Mouse (Mus musculus): ENCODE results near the gene Tmem179.

The Tmem179 gene

DNA sequence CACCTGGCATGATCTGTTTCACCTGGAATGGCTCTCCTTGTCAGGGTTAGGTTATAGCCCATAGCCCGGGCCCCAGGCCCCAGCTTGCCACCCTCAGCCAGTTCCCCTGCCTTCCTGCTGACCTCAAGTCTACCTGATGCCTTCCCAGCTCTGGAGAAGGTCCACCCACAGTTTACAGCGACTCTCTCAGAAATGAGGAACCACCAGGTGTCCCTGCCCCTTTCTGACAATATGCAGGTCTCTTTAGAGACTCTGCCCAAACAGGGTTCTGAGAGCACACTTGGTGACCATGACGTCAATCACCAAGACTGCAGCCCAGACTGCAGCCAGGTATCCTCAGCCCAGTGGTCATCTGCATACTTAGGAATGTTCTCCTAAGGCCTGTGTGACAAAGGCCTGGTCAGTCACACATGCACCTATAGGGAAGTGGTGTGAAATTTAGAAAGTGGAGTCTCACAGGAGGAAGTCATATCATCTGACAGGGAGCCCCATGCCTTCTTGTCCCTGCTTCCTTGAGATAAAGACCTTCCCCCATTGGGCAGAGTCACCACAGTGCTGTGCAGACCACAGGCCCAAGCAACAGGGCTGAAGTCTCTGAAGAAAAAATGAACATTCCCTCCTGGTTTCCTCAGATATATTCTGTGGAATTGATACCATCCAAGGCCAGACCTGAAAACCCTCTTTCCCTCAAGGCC, 52.6 kb downstream of the Tmem179 start:
- no peak for DNase-seq (ENCODE audit: low spot score in 2 of 2)

- no peak for DNase-seq (ENCODE audit: low spot score in 2 of 2)
Observed at GRCm38 (mm10) chr12:112463209-112463608, 53.3 kb downstream of the Tmem179 start.

GRCm38 (mm10) chr12:112462423-112462822, 54.1 kb downstream of the Tmem179 start:
- no peak for DNase-seq (ENCODE audit: low spot score in 2 of 2)

DNA sequence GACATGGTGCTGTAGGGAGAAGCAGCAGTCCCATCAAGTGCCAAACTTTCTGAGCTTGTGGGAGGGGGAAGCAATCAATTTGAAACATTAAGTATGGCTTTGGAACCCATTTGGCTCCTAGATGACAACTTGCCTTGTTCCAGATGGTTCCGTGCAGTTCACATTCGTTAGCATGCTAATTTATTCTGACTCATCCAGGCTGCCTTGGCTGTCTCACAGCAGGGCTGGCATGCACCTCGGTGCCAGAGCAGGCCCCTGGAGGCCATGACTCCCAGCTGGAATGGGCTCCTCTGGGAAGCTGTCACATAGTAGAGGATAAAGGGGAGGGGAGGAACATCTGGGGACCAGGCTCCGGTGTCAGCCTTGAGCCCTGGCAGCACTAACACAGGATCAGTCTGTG, 58.7 kb downstream of the Tmem179 start:
- peak; percentile 46 to 52 for DNase-seq (ENCODE audit: low spot score in 2 of 2)

- DNase-seq (ENCODE audit: low spot score in 2 of 2) = no peak
Observed at GRCm38 (mm10) chr12:112456144-112456713, 60.3 kb downstream of the Tmem179 start.

- DNase-seq (ENCODE audit: low spot score in 2 of 2) = no peak
Observed at GRCm38 (mm10) chr12:112451826-112452225, 64.7 kb downstream of the Tmem179 start.

DNA sequence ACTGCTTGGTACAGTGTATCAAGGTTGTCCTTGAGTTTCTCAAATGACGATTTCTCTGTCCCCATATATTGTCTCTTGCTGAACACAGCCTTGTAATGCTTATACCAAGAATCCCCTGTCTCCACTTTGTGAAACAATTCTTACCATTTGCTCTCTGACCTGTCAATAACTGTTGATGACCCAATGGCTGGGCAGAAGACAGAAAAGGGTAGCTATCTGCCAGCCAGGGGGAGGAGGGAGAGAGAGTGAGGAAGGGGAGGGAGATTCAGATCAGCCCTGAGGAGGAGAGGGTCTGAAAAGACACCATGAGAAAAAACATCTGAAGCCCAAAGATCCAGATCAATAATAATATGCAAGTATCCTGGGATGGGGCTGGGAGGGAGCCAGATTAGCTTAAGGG, 65.2 kb downstream of the Tmem179 start:
- DNase-seq (ENCODE audit: low spot score in 2 of 2) = no peak

- no peak for DNase-seq (ENCODE audit: low spot score in 2 of 2)
Observed at GRCm38 (mm10) chr12:112450883-112451282, 65.7 kb downstream of the Tmem179 start.
